In genomic region chr9:99505875-99506274, GRCm38 (mm10) we compare ENCODE assay signal across 18 mouse cellular contexts. TPM values are rescaled to one million over a fixed set of nuclear protein-coding genes. Genes with fewer than 3 reads are reported as not detected.
"Had no signal": no experiment of that assay in that cellular context is flagged by ENCODE, and none has a peak within 500 bp of the region (broad histone marks: within the 10 kb centered on the region; RNA-seq: fewer than 3 reads in every experiment).

No protein-coding gene starts in this region.

- H3K4me3 ChIP-seq: liver, embryonic 13.5 days; liver, embryonic 15.5 days; lung, embryonic 15.5 days; midbrain, embryonic 13.5 days; midbrain, embryonic 15.5 days; neural tube, embryonic 12.5 days; stomach, embryonic 15.5 days had no signal

- H3K4me1 ChIP-seq: liver, embryonic 13.5 days; liver, embryonic 15.5 days; lung, embryonic 15.5 days; midbrain, embryonic 13.5 days; midbrain, embryonic 15.5 days; neural tube, embryonic 12.5 days; stomach, embryonic 15.5 days had no signal

- H3K9me3 ChIP-seq: liver, embryonic 13.5 days; liver, embryonic 15.5 days; lung, embryonic 15.5 days; midbrain, embryonic 13.5 days; midbrain, embryonic 15.5 days; neural tube, embryonic 12.5 days; stomach, embryonic 15.5 days had no signal

- H3K4me2 ChIP-seq: liver, embryonic 13.5 days; liver, embryonic 15.5 days; lung, embryonic 15.5 days; midbrain, embryonic 11.5 days; midbrain, embryonic 13.5 days; midbrain, embryonic 15.5 days; neural tube, embryonic 12.5 days; stomach, embryonic 15.5 days had no signal

- DNase-seq: liver, embryonic 13.5 days; liver, postnatal 0 days; lung, adult 2 months; lung, postnatal 14 days; lung, postnatal 36 days; right cerebral cortex, postnatal 14 days; thymus, adult 18-20 months; thymus, postnatal 25 days; thymus, postnatal 4 days had no signal

- H3K27me3 ChIP-seq: liver, embryonic 13.5 days; liver, embryonic 15.5 days; lung, embryonic 15.5 days; midbrain, embryonic 13.5 days; midbrain, embryonic 15.5 days; neural tube, embryonic 12.5 days; stomach, embryonic 15.5 days had no signal

- H3K9ac ChIP-seq: liver, embryonic 13.5 days; liver, embryonic 15.5 days; liver, postnatal 0 days; lung, embryonic 15.5 days; midbrain, embryonic 13.5 days; midbrain, embryonic 15.5 days; neural tube, embryonic 12.5 days; stomach, embryonic 15.5 days had no signal

- H3K27ac ChIP-seq: liver, embryonic 13.5 days; liver, embryonic 15.5 days; lung, embryonic 15.5 days; midbrain, embryonic 13.5 days; midbrain, embryonic 15.5 days; neural tube, embryonic 12.5 days; stomach, embryonic 15.5 days had no signal

- H3K36me3 ChIP-seq: stomach, embryonic 15.5 days had no signal

- ATAC-seq: liver, postnatal 0 days; lung, postnatal 0 days; midbrain, embryonic 13.5 days; midbrain, embryonic 15.5 days had no signal

RNA-seq across cellular contexts. Expression of gene Nme9, which starts 54.6 kb away (rescaled TPM):
- polyA plus RNA-seq: liver, embryonic 13.5 days; liver, embryonic 15.5 days; liver, postnatal 0 days; midbrain, embryonic 11.5 days; neural tube, embryonic 12.5 days; neural tube, embryonic 14.5 days had no signal
